ENCODE assay signal across 8 mouse cellular contexts in genomic region chr7:141048226-141049218, GRCm38 (mm10). TPM values are rescaled to one million over a fixed set of nuclear protein-coding genes. Genes with fewer than 3 reads are reported as not detected.
DNase-seq lines count a peak whose midpoint lies in the region; ATAC-seq and TF ChIP-seq lines count a peak whose summit lies in the region.

No protein-coding gene starts in this region.

- TF ChIP-seq EP300 in stomach, postnatal 0 days (optimal IDR thresholded peaks at IDR 0.05): no peak

- DNase-seq in ES-CJ7 (ENCODE audit: low read depth, low spot score): peak; percentile 96
- DNase-seq in heart, postnatal 10 days: peak; percentile 94 to 96
- peak; percentile 96 for DNase-seq in kidney, postnatal 4 days
- DNase-seq in stomach, postnatal 0 days (ENCODE audit: low spot score): peak; percentile 92

- intact Hi-C loops in heart, postnatal 10 days (cut with DNase I): loop anchor here (1.0 to 2.0 kb wide), 5 partner anchors 39 to 204 kb away; partner anchors contain the start of gene Scgb1c1

- H3K4me2 ChIP-seq in forebrain, embryonic 13.5 days: peak overlapping the region; percentile 70
- peak overlapping the region; percentile 83 for H3K4me2 ChIP-seq in liver, embryonic 16.5 days (ENCODE audit: low read depth, low read length)
- peak overlapping the region; percentile 74 for H3K4me2 ChIP-seq in neural tube, embryonic 12.5 days (replicated peaks)
- H3K4me2 ChIP-seq in stomach, postnatal 0 days (replicated peaks; ENCODE audit: low read depth): peak overlapping the region; percentile 62

- peak; percentile 95 for TF ChIP-seq CTCF in stomach, postnatal 0 days (IDR thresholded peaks at IDR 0.05; ENCODE audit: low read depth)

- 10% methylated on average over 21 of the region's 21 CpGs for WGBS in forebrain, embryonic 13.5 days
- WGBS in liver, embryonic 16.5 days (ENCODE audit: insufficient replicate concordance): 4% methylated on average over 21 of the region's 21 CpGs
- WGBS in neural tube, embryonic 12.5 days: 11% methylated on average over 21 of the region's 21 CpGs
- 6% methylated on average over 21 of the region's 21 CpGs for WGBS in stomach, postnatal 0 days

- peak overlapping the region; percentile 57 for H3K9ac ChIP-seq in forebrain, embryonic 13.5 days
- peak overlapping the region; percentile 47 for H3K9ac ChIP-seq in liver, embryonic 16.5 days (ENCODE audit: low read depth, low read length)
- peak overlapping the region; percentile 47 for H3K9ac ChIP-seq in neural tube, embryonic 12.5 days
- peak overlapping the region; percentile 50 for H3K9ac ChIP-seq in stomach, postnatal 0 days (ENCODE audit: low read length)

- H3K27ac ChIP-seq in forebrain, embryonic 13.5 days: peak overlapping the region; percentile 66
- H3K27ac ChIP-seq in liver, embryonic 16.5 days (ENCODE audit: low read length): peak overlapping the region; percentile 71
- H3K27ac ChIP-seq in neural tube, embryonic 12.5 days: no peak overlapping the region
- peak overlapping the region; percentile 95 for H3K27ac ChIP-seq in stomach, postnatal 0 days (replicated peaks)

- peaks cover 7% of the 10 kb centered on the region for H3K4me1 ChIP-seq in forebrain, embryonic 13.5 days
- H3K4me1 ChIP-seq in liver, embryonic 16.5 days (ENCODE audit: control insufficient read depth, low read depth, low read length): peaks cover 26% of the 10 kb centered on the region
- H3K4me1 ChIP-seq in neural tube, embryonic 12.5 days: peaks cover 17% of the 10 kb centered on the region
- H3K4me1 ChIP-seq in stomach, postnatal 0 days (replicated peaks; ENCODE audit: control insufficient read depth, insufficient read depth): 0 out of 2 replicates have a peak, but pooled peaks cover 7% of the 10 kb centered on the region

- H3K4me3 ChIP-seq in forebrain, embryonic 13.5 days: peak overlapping the region; percentile 38
- H3K4me3 ChIP-seq in liver, embryonic 16.5 days (ENCODE audit: low read depth, low read length): peak overlapping the region; percentile 53
- peak overlapping the region; percentile 31 for H3K4me3 ChIP-seq in neural tube, embryonic 12.5 days
- peak overlapping the region; percentile 18; the same call in 1 of the 2 replicates for H3K4me3 ChIP-seq in stomach, postnatal 0 days (ENCODE audit: low read depth, low read length)

- ATAC-seq in cerebellum, adult (ENCODE audit: insufficient number of reproducible peaks, low FRiP score, low TSS enrichment): peak; percentile 83; the same call in 1 of the 2 replicates
- ATAC-seq in forebrain, embryonic 13.5 days: peak; percentile 92
- peak; percentile 83 for ATAC-seq in liver, embryonic 16.5 days (ENCODE audit: low read depth)
- ATAC-seq in neural tube, embryonic 12.5 days (ENCODE audit: low FRiP score, low read depth): peak; percentile 89
- peak; percentile 90 for ATAC-seq in stomach, postnatal 0 days (ENCODE audit: low FRiP score, low TSS enrichment)

- no peaks in the 10 kb centered on the region; the same call in 1 of the 2 replicates for H3K9me3 ChIP-seq in forebrain, embryonic 13.5 days (replicated peaks)
- no peaks in the 10 kb centered on the region for H3K9me3 ChIP-seq in liver, embryonic 16.5 days (replicated peaks; ENCODE audit: control insufficient read depth, low read length)
- no peaks in the 10 kb centered on the region for H3K9me3 ChIP-seq in neural tube, embryonic 12.5 days
- no peaks in the 10 kb centered on the region for H3K9me3 ChIP-seq in stomach, postnatal 0 days (ENCODE audit: control insufficient read depth, low read length)

- H3K27me3 ChIP-seq in forebrain, embryonic 13.5 days: no peaks in the 10 kb centered on the region; the same call in 1 of the 2 replicates
- H3K27me3 ChIP-seq in liver, embryonic 16.5 days (ENCODE audit: control insufficient read depth, insufficient read depth, low read depth, low read length): no peaks in the 10 kb centered on the region
- H3K27me3 ChIP-seq in neural tube, embryonic 12.5 days (replicated peaks): no peaks in the 10 kb centered on the region
- H3K27me3 ChIP-seq in stomach, postnatal 0 days (ENCODE audit: control insufficient read depth, insufficient read depth, low read length): no peaks in the 10 kb centered on the region

- no peaks in the 10 kb centered on the region for H3K36me3 ChIP-seq in forebrain, embryonic 13.5 days (ENCODE audit: poor library complexity, severe bottlenecking)
- no peaks in the 10 kb centered on the region for H3K36me3 ChIP-seq in liver, embryonic 16.5 days (ENCODE audit: control insufficient read depth, insufficient read depth)
- H3K36me3 ChIP-seq in neural tube, embryonic 12.5 days: no peaks in the 10 kb centered on the region
- H3K36me3 ChIP-seq in stomach, postnatal 0 days (ENCODE audit: control insufficient read depth, insufficient read depth, low read length): no peaks in the 10 kb centered on the region

RNA-seq across cellular contexts. Expression of gene B4galnt4, which starts 12.4 kb away (rescaled TPM):
- 33.0 and 34.7 TPM in 2 replicates for polyA plus RNA-seq in forebrain, embryonic 13.5 days (2015; fragmentation: Nextera tagmentation; extraction: Ambion mirVana)
- under 1 TPM in 1 of 2 experiments, not detected in 1; 0.22 TPM for total RNA-seq in heart, postnatal 10 days (2021)
- 0.35 and 0.37 TPM in 2 replicates for polyA plus RNA-seq in liver, embryonic 16.5 days (2015; fragmentation: Nextera tagmentation; extraction: Ambion mirVana)
- 40.8 and 41.5 TPM in 2 replicates for polyA plus RNA-seq in neural tube, embryonic 12.5 days (2016; fragmentation: Nextera tagmentation; extraction: Ambion mirVana)
- 1.2 and 1.5 TPM in 2 replicates for polyA plus RNA-seq in stomach, postnatal 0 days (2015; fragmentation: Nextera tagmentation; extraction: Ambion mirVana)

RNA-seq across cellular contexts. Expression of gene Gm17387, which starts 19.6 kb away (rescaled TPM):
- not detected in 2 replicates for polyA plus RNA-seq in forebrain, embryonic 13.5 days (2015; fragmentation: Nextera tagmentation; extraction: Ambion mirVana)
- not detected for total RNA-seq in heart, postnatal 10 days (2021)
- not detected in 2 replicates for polyA plus RNA-seq in liver, embryonic 16.5 days (2015; fragmentation: Nextera tagmentation; extraction: Ambion mirVana)
- polyA plus RNA-seq in neural tube, embryonic 12.5 days (2016; fragmentation: Nextera tagmentation; extraction: Ambion mirVana): not detected in 2 replicates
- polyA plus RNA-seq in stomach, postnatal 0 days (2015; fragmentation: Nextera tagmentation; extraction: Ambion mirVana): not detected in 2 replicates

RNA-seq across cellular contexts. Expression of gene Pkp3, which starts 29.5 kb away (rescaled TPM):
- 0.25 TPM in 1 of 2 replicates, not detected in the other for polyA plus RNA-seq in forebrain, embryonic 13.5 days (2015; fragmentation: Nextera tagmentation; extraction: Ambion mirVana)
- under 1 TPM in 1 of 2 experiments, not detected in 1; 0.24 TPM for total RNA-seq in heart, postnatal 10 days (2021)
- 0.69 and 1.1 TPM in 2 replicates for polyA plus RNA-seq in liver, embryonic 16.5 days (2015; fragmentation: Nextera tagmentation; extraction: Ambion mirVana)
- 1.6 and 3.1 TPM in 2 replicates for polyA plus RNA-seq in neural tube, embryonic 12.5 days (2016; fragmentation: Nextera tagmentation; extraction: Ambion mirVana)
- 97.9 and 105 TPM in 2 replicates for polyA plus RNA-seq in stomach, postnatal 0 days (2015; fragmentation: Nextera tagmentation; extraction: Ambion mirVana)

RNA-seq across cellular contexts. Expression of gene Ifitm6, which starts 30.8 kb away (rescaled TPM):
- not detected in 2 replicates for polyA plus RNA-seq in forebrain, embryonic 13.5 days (2015; fragmentation: Nextera tagmentation; extraction: Ambion mirVana)
- under 1 TPM in 1 of 2 experiments, not detected in 1; 0.69 TPM for total RNA-seq in heart, postnatal 10 days (2021)
- 23.3 and 28.4 TPM in 2 replicates for polyA plus RNA-seq in liver, embryonic 16.5 days (2015; fragmentation: Nextera tagmentation; extraction: Ambion mirVana)
- 0.42 and 0.54 TPM in 2 replicates for polyA plus RNA-seq in neural tube, embryonic 12.5 days (2016; fragmentation: Nextera tagmentation; extraction: Ambion mirVana)
- polyA plus RNA-seq in stomach, postnatal 0 days (2015; fragmentation: Nextera tagmentation; extraction: Ambion mirVana): 0.40 and 0.63 TPM in 2 replicates

RNA-seq across cellular contexts. Expression of gene Ifitm3, which starts 38.0 kb away (rescaled TPM):
- 12.7 and 18.1 TPM in 2 replicates for polyA plus RNA-seq in forebrain, embryonic 13.5 days (2015; fragmentation: Nextera tagmentation; extraction: Ambion mirVana)
- total RNA-seq in heart, postnatal 10 days (2021): 100 to 1,000 TPM; 104 to 117 TPM
- 68.0 and 76.2 TPM in 2 replicates for polyA plus RNA-seq in liver, embryonic 16.5 days (2015; fragmentation: Nextera tagmentation; extraction: Ambion mirVana)
- 23.9 and 29.2 TPM in 2 replicates for polyA plus RNA-seq in neural tube, embryonic 12.5 days (2016; fragmentation: Nextera tagmentation; extraction: Ambion mirVana)
- polyA plus RNA-seq in stomach, postnatal 0 days (2015; fragmentation: Nextera tagmentation; extraction: Ambion mirVana): 350 and 450 TPM in 2 replicates

Comparison
In these comparisons a context has a peak if more than half of its experiments do, and no peak if none do; other contexts are left out.
1. RNA of gene B4galnt4, which starts 12.4 kb away (polyA plus RNA-seq): 40.8 to 41.5 TPM in neural tube, embryonic 12.5 days and 33.0 to 34.7 TPM in forebrain, embryonic 13.5 days; 1.2 to 1.5 TPM in stomach, postnatal 0 days and 0.35 to 0.37 TPM in liver, embryonic 16.5 days; every median in the first group is over 10 times any median in the second.
2. RNA of gene Pkp3, which starts 29.5 kb away (polyA plus RNA-seq): 97.9 to 105 TPM in stomach, postnatal 0 days; 1.6 to 3.1 TPM in neural tube, embryonic 12.5 days, 0.69 to 1.1 TPM in liver, embryonic 16.5 days and 0.25 TPM in forebrain, embryonic 13.5 days; every median in the first group is over 10 times any median in the second.
3. Peak in every context shown above with its lines, with median percentiles within 50 percentile points of each other: DNase-seq, ATAC-seq, H3K4me2 ChIP-seq, H3K4me3 ChIP-seq and H3K9ac ChIP-seq.